Mouse (Mus musculus): ENCODE data around the gene Lrrc45.

GRCm38 (mm10) chr11:120709551-120709950, 4.2 kb upstream of the Lrrc45 start:
- no peak for TF ChIP-seq MAX (IDR thresholded peaks at IDR 0.05)
- no peak for TF ChIP-seq CTCF (IDR thresholded peaks at IDR 0.05; ENCODE audit: control insufficient read depth, insufficient read depth, insufficient read length)

All from C2C12 (cell line).